Mouse (Mus musculus) G1E-ER4 (cell line): ENCODE data around the gene Glcci1. TPM values are rescaled to one million over a fixed set of nuclear protein-coding genes. Genes with fewer than 3 reads are reported as not detected.

Experiments
- GATA1 ChIP-seq: IDR thresholded peaks from one replicate; pipeline ENCODE4 v1.8.0; 2012; ENCODE audit warnings: low read length, inconsistent platforms
- polyA plus RNA-seq: library from polyadenylated mRNA; stranded (reverse); fragments of >175 nt; gene quantifications from 2 replicates; pipeline ENCODE4 v1.2.3, GENCODE M21; 2012

The Glcci1 gene
- polyA plus RNA-seq, 1 experiment, result 23.2 TPM

- no peak for TF ChIP-seq GATA1
Measured at GRCm38 (mm10) chr6:8509961-8510863, 812 bp downstream of the Glcci1 start.

- TF ChIP-seq GATA1, result no peak
Measured at GRCm38 (mm10) chr6:8510864-8511428, 1.5 kb downstream of the Glcci1 start.

GRCm38 (mm10) chr6:8511447-8511846 is 2.0 kb downstream of the Glcci1 start:
- no peak for TF ChIP-seq GATA1

GRCm38 (mm10) chr6:8512416-8512815 is 3.0 kb downstream of the Glcci1 start:
- TF ChIP-seq GATA1, result no peak

GRCm38 (mm10) chr6:8519687-8520086 is 10.3 kb downstream of the Glcci1 start:
- no peak for TF ChIP-seq GATA1

- no peak for TF ChIP-seq GATA1
Measured at GRCm38 (mm10) chr6:8521231-8521630, 11.8 kb downstream of the Glcci1 start.

GRCm38 (mm10) chr6:8524717-8525116 is 15.3 kb downstream of the Glcci1 start:
- TF ChIP-seq GATA1, result no peak

- peak; percentile 47 for TF ChIP-seq GATA1
Measured at GRCm38 (mm10) chr6:8531104-8531894, 21.9 kb downstream of the Glcci1 start.

- TF ChIP-seq GATA1, result no peak
Measured at GRCm38 (mm10) chr6:8536944-8537343, 27.5 kb downstream of the Glcci1 start.

GRCm38 (mm10) chr6:8544822-8545221 is 35.4 kb downstream of the Glcci1 start:
- TF ChIP-seq GATA1, result no peak

- no peak for TF ChIP-seq GATA1
Measured at GRCm38 (mm10) chr6:8545780-8546179, 36.4 kb downstream of the Glcci1 start.

- TF ChIP-seq GATA1, result no peak
Measured at GRCm38 (mm10) chr6:8551155-8551554, 41.8 kb downstream of the Glcci1 start.

GRCm38 (mm10) chr6:8556849-8557571 is 47.6 kb downstream of the Glcci1 start:
- no peak for TF ChIP-seq GATA1

GRCm38 (mm10) chr6:8560682-8561081 is 51.3 kb downstream of the Glcci1 start:
- TF ChIP-seq GATA1, result no peak

- no peak for TF ChIP-seq GATA1
Measured at GRCm38 (mm10) chr6:8582377-8582776, 73.0 kb downstream of the Glcci1 start.
